ENCODE assay signal across 12 mouse cellular contexts in the genomic region with DNA sequence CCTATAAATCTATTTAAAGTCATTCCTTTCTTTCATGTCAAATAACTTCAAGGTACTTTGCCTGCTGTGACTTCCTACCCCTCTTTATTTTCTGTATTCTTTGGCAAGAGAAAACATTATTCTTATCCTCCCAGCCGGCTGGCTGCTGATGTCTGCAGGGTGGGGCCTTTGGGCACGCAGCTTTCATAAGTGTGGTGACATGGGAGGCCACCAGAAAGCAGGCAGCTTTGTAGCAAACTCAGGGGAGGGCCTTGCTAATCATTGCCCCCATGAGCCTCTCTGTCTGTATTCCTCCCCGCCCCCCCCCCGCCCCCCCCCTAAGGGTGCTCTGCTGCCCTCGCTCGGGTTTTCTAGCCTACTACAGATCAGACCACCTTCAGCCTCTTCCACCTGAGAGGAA. TPM values are rescaled to one million over a fixed set of nuclear protein-coding genes. Genes with fewer than 3 reads are reported as not detected.
A peak's percentile ranks its signal among the peaks of the same experiment; 100 is the strongest.
DNase-seq lines count a peak whose midpoint lies in the region; ATAC-seq and TF ChIP-seq lines count a peak whose summit lies in the region.
"Had no signal": no experiment of that assay in that cellular context is flagged by ENCODE, and none has a peak within 500 bp of the region (broad histone marks: within the 10 kb centered on the region; RNA-seq: fewer than 3 reads in every experiment).

No protein-coding gene starts in this region.

- H3K4me1 ChIP-seq in forebrain, embryonic 16.5 days (replicated peaks; ENCODE audit: control insufficient read depth, insufficient read depth, low read length), result no peaks in the 10 kb centered on the region
- H3K4me1 ChIP-seq in midbrain, embryonic 13.5 days (replicated peaks), result peaks cover 5% of the 10 kb centered on the region; the same call in 1 of the 2 replicates
- no peaks in the 10 kb centered on the region for H3K4me1 ChIP-seq in liver, postnatal 0 days (ENCODE audit: insufficient read depth)

- no peaks in the 10 kb centered on the region for H3K27me3 ChIP-seq in forebrain, embryonic 16.5 days (replicated peaks; ENCODE audit: control insufficient read depth, insufficient read depth, low read length)
- no peaks in the 10 kb centered on the region for H3K27me3 ChIP-seq in midbrain, embryonic 13.5 days
- no peaks in the 10 kb centered on the region for H3K27me3 ChIP-seq in liver, postnatal 0 days (ENCODE audit: insufficient read depth, low read length)

- no peak overlapping the region for H3K9ac ChIP-seq in forebrain, embryonic 16.5 days (replicated peaks; ENCODE audit: low read depth, low read length)
- H3K9ac ChIP-seq in midbrain, embryonic 13.5 days (replicated peaks), result no peak overlapping the region
- H3K9ac ChIP-seq in liver, postnatal 0 days (replicated peaks), result no peak overlapping the region

- ATAC-seq in frontal cortex, adult (ENCODE audit: low TSS enrichment), result peak; percentile 44
- no peak for ATAC-seq in forebrain, embryonic 16.5 days
- ATAC-seq in midbrain, embryonic 13.5 days, result no peak
- no peak for ATAC-seq in liver, postnatal 0 days

- no peak overlapping the region for H3K4me2 ChIP-seq in forebrain, embryonic 16.5 days (ENCODE audit: low read length)
- peak overlapping the region; percentile 44 for H3K4me2 ChIP-seq in midbrain, embryonic 13.5 days (replicated peaks)
- no peak overlapping the region for H3K4me2 ChIP-seq in liver, postnatal 0 days (ENCODE audit: low read depth, low read length)

- H3K4me3 ChIP-seq in forebrain, embryonic 16.5 days (replicated peaks; ENCODE audit: low read length), result 0 out of 2 replicates have a peak overlapping the region, but pooled peaks have one; percentile 4
- peak overlapping the region; percentile 20; the same call in 1 of the 2 replicates for H3K4me3 ChIP-seq in midbrain, embryonic 13.5 days (replicated peaks)
- H3K4me3 ChIP-seq in liver, postnatal 0 days (ENCODE audit: low read depth, low read length), result no peak overlapping the region

- no peaks in the 10 kb centered on the region for H3K9me3 ChIP-seq in forebrain, embryonic 16.5 days (ENCODE audit: control insufficient read depth, low read length)
- peaks cover 14% of the 10 kb centered on the region for H3K9me3 ChIP-seq in midbrain, embryonic 13.5 days
- H3K9me3 ChIP-seq in liver, postnatal 0 days (ENCODE audit: low read length), result no peaks in the 10 kb centered on the region

- DNase-seq in frontal cortex, postnatal 36 days (ENCODE audit: low spot score in 2 of 2), result no peak
- peak; percentile 10 for DNase-seq in ES-CJ7 (ENCODE audit: low read depth, low spot score)
- no peak for DNase-seq in liver, postnatal 0 days
- no peak for DNase-seq in kidney, adult 8-10 months
- DNase-seq in cerebellum, adult 8-10 months, result no peak
- DNase-seq: cerebellum, adult 18-20 months; kidney, adult 11 months; left cerebral cortex, postnatal 4 days had no signal

- TF ChIP-seq CTCF in liver, postnatal 0 days (IDR thresholded peaks at IDR 0.05; ENCODE audit: low read depth), result no peak

- no peak for TF ChIP-seq EP300 in liver, postnatal 0 days (IDR thresholded peaks at IDR 0.05; ENCODE audit: low read depth)

- no peak overlapping the region for H3K27ac ChIP-seq in forebrain, embryonic 16.5 days (ENCODE audit: low read length)
- H3K27ac ChIP-seq in midbrain, embryonic 13.5 days, result no peak overlapping the region
- no peak overlapping the region for H3K27ac ChIP-seq in liver, postnatal 0 days (ENCODE audit: low read depth)
- H3K27ac ChIP-seq: macrophage had no signal

- 6% methylated on average over 4 of the region's 6 CpGs for WGBS in forebrain, embryonic 16.5 days
- WGBS in midbrain, embryonic 13.5 days, result 2% methylated on average over 4 of the region's 6 CpGs
- WGBS in liver, postnatal 0 days (ENCODE audit: insufficient replicate concordance), result 8% methylated on average over 4 of the region's 6 CpGs

- H3K36me3 ChIP-seq in forebrain, embryonic 16.5 days (ENCODE audit: control insufficient read depth, insufficient read depth), result no peaks in the 10 kb centered on the region
- H3K36me3 ChIP-seq in midbrain, embryonic 13.5 days, result no peaks in the 10 kb centered on the region
- no peaks in the 10 kb centered on the region for H3K36me3 ChIP-seq in liver, postnatal 0 days (replicated peaks; ENCODE audit: insufficient read depth, low read length)

RNA-seq across cellular contexts. Expression of gene Olfr45, which starts 5.9 kb away (rescaled TPM):
- polyA plus RNA-seq in forebrain, embryonic 16.5 days (2015; fragmentation: Nextera tagmentation; extraction: Ambion mirVana), result not detected in 2 replicates
- polyA plus RNA-seq in midbrain, embryonic 13.5 days (2015; fragmentation: Nextera tagmentation; extraction: Ambion mirVana), result not detected in 2 replicates
- not detected in 2 replicates for polyA plus RNA-seq in liver, postnatal 0 days (2015; fragmentation: Nextera tagmentation; extraction: Ambion mirVana)
- polyA plus RNA-seq: macrophage had no signal

RNA-seq across cellular contexts. Expression of gene Olfr539, which starts 16.1 kb away (rescaled TPM):
- polyA plus RNA-seq in forebrain, embryonic 16.5 days (2015; fragmentation: Nextera tagmentation; extraction: Ambion mirVana), result not detected in 2 replicates
- polyA plus RNA-seq in midbrain, embryonic 13.5 days (2015; fragmentation: Nextera tagmentation; extraction: Ambion mirVana), result 0.01 TPM in 1 of 2 replicates, not detected in the other
- not detected in 2 replicates for polyA plus RNA-seq in liver, postnatal 0 days (2015; fragmentation: Nextera tagmentation; extraction: Ambion mirVana)
- polyA plus RNA-seq: macrophage had no signal

RNA-seq across cellular contexts. Expression of gene Olfr541, which starts 21.2 kb away (rescaled TPM):
- not detected in 2 replicates for polyA plus RNA-seq in forebrain, embryonic 16.5 days (2015; fragmentation: Nextera tagmentation; extraction: Ambion mirVana)
- not detected in 2 replicates for polyA plus RNA-seq in midbrain, embryonic 13.5 days (2015; fragmentation: Nextera tagmentation; extraction: Ambion mirVana)
- polyA plus RNA-seq in liver, postnatal 0 days (2015; fragmentation: Nextera tagmentation; extraction: Ambion mirVana), result not detected in 2 replicates
- polyA plus RNA-seq: macrophage had no signal

RNA-seq across cellular contexts. Expression of gene Olfr53, which starts 29.6 kb away (rescaled TPM):
- polyA plus RNA-seq in forebrain, embryonic 16.5 days (2015; fragmentation: Nextera tagmentation; extraction: Ambion mirVana), result not detected in 2 replicates
- polyA plus RNA-seq in midbrain, embryonic 13.5 days (2015; fragmentation: Nextera tagmentation; extraction: Ambion mirVana), result not detected in 2 replicates
- polyA plus RNA-seq in liver, postnatal 0 days (2015; fragmentation: Nextera tagmentation; extraction: Ambion mirVana), result not detected in 2 replicates
- polyA plus RNA-seq: macrophage had no signal

RNA-seq across cellular contexts. Expression of gene Olfr61, which starts 47.1 kb away (rescaled TPM):
- polyA plus RNA-seq in forebrain, embryonic 16.5 days (2015; fragmentation: Nextera tagmentation; extraction: Ambion mirVana), result not detected in 2 replicates
- polyA plus RNA-seq in midbrain, embryonic 13.5 days (2015; fragmentation: Nextera tagmentation; extraction: Ambion mirVana), result not detected in 2 replicates
- not detected in 2 replicates for polyA plus RNA-seq in liver, postnatal 0 days (2015; fragmentation: Nextera tagmentation; extraction: Ambion mirVana)
- polyA plus RNA-seq: macrophage had no signal
